Mouse (Mus musculus): ENCODE data around the gene Ppp1ca.

DNA sequence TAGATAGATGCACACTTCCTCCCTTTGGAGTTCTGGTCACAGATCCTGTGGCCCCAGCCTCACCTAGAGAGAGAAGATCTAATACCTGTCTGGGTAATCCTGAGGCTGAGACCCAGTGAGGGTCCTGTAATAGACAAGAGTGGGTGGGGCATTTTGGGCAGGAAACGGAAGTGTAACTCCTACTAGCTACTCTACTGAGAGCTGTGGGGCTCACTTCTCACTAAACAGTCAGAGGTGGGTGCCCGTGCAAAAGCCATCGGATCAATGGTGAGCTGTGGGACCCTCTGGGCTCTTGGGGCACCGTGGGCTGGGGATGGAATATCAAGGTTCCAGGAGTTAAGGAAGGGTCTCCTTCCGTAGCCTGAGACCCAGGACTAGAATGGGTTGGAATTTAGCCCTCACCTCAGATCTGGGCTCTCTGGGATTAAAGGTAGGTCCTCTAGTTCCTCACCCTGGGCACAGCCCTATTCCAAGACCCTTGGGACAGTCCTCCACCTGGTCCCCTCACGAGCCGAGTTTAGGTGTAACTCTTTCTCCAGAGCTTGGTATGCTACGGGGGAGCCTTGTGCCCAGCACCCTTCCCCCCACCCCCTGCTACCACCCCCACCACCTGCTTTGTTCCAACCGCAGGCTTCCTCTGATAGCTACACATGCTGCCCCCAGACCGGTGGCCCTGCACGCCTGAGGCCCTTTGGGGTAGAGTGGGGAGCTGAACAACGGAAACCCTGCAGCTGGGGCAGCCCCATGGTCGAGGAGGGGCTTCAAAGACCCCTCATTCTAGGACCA, 37.2 kb upstream of the Ppp1ca start:
- no peak for TF ChIP-seq CTCF (IDR thresholded peaks at IDR 0.05; ENCODE audit: low read depth)
- TF ChIP-seq EP300 (IDR thresholded peaks at IDR 0.05; ENCODE audit: low read depth), result peak; percentile 66; the same call in 1 of the 2 replicates

Measured in heart, postnatal 0 days (tissue).